Mouse (Mus musculus) cerebellum, postnatal 25 days (tissue): ENCODE measurements at regions not wholly inside any gene's neighbourhood (a gene's known extent, or its start where the extent isn't known, plus 50 kb on each side); places are given as distances from the start of the nearest gene placed in this dataset.

Source experiments
- DNase-seq, 2 experiments: peaks; one replicate each; pipeline ENCODE4 v3.0.0; 2021; ENCODE audit warnings: mixed read lengths in 2 of 2

DNA sequence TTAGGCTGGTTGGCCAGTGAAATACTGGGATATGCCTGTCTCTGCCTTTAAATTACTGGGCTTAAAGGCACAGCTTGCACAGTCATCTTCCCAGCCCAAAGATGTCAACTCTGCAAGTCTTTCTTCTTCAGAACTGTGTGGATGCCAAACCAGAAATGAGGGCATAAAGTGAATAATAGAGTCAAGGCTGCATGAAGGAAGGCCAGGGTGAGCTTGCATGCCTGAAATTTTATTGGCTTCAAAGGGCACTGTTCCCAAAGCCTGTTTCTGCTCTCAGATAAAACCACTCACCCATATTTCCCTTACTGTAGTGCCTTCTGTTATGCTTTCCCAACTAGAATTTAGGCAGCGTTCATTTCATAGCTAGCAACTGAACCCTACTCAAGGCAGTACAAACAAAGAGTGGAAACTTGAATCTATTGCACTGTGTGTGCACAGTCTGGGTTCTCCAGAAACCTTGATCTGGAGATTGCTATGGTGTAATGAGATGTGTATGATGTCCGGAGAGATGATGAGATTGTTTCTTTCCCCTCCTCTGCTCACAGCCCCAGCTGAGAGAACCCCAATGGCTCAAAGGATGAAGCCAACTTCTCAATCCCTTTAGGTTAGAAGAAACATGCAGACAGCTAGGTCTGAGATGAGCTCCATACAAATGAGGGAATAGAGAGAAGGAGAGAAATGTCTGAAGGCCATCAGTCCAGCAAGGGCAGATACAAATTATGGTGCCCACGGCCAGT lies 529.7 kb downstream of the 1810013L24Rik start:
- no peak for DNase-seq

DNA sequence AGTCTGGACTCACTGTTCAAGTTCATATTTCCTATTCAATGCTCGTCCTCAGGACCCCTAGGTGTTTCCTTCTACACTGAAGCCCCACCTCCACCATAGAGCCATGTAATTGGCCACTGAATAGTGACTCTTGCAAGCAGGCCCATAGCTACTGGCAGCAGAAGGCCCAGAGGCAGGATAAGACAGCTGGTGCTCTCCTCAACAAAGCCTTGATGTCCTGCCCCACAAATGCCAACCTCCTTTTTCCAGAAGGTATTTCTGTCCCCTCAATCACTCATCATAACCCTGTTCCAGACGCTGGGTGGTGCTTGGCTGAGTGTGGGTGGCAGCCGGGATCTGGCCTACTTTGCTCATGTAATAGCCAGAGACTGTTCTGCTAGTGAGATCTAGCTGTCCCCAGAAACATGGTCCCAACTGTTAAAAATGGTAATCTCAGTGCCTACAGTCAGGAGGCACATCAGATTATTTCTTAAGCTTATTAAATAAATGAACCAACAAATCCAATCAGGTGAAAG lies 530.9 kb downstream of the 1810013L24Rik start:
- peak in 1 of 2 experiments; percentile 5 for DNase-seq

DNA sequence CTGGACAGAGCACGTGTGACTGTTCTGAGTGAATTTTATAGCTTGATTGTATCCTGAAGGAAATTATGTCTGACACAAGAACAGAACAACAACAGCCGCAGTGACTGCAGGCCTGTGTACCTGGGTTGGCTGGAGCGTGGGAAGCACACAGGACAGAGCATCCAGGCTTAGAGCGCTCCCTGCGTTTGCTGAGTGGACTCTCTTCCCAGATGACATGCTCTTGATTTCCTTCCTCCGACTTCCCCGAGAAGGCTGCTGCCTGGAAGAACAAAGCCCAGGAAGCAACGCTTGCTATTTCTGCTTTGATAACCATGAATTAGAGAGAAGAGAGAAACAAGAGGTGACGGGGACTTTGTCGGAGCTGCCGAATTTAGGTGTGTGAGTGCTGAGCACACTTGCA lies 532.2 kb downstream of the 1810013L24Rik start:
- no peak for DNase-seq

DNA sequence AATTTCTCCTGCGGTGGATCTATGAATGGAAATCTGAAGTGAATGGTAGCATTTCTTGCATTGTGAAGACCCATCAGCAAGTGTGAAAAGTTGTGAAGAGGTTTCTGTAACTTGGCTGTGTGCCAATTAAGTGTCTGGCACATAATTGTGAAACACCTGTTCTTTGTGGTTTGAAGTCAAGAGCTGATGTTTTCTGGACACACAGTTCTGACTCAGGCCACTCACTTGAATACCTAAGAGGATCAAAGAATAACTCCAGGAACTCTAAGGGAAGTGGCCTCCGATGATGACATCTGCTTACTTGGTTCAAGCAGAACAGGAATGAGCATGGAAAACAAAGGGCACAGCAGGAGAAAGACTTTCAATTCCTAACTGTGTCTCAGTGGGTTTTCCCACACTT lies 534.2 kb downstream of the 1810013L24Rik start:
- no peak for DNase-seq

DNA sequence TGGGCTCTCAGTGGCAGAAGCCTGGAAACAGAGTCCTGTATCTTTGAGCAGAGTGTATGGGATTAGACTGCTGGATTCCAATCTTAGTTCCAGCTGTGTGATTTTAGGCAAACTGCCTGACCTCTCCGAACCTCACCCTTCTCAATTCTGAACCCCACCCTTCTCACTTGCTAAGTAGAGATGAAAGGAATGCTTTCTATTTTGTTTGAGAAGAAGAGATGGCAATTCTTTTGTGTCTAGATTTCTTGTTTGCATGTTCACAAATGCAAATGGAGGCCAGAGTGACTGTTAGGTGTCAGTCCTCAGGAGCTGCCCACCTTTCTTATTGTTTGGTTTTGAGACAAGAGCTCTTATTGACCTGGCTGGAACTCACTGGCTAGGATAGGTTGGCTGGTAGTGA lies 561.1 kb downstream of the 1810013L24Rik start:
- DNase-seq, result no peak

DNA sequence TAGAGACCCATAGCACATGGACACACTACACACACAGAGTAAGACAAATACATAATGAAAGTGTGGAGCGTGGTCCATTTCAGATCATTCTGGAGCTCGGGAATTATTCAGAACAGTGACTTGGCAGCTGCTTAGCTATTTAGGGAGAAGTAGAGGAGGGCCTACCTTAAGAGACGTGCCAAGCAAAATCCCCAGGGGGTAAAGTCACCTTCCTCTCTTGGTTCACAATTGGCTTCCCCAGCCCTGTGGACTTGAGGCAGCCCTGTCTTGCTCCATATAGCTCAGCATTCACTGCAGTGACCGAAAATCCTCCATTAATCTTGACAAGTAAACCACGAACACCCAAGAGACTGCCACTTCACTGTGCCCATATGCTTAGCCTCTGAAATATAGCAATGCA lies 574.8 kb downstream of the 1810013L24Rik start:
- DNase-seq, result no peak

DNA sequence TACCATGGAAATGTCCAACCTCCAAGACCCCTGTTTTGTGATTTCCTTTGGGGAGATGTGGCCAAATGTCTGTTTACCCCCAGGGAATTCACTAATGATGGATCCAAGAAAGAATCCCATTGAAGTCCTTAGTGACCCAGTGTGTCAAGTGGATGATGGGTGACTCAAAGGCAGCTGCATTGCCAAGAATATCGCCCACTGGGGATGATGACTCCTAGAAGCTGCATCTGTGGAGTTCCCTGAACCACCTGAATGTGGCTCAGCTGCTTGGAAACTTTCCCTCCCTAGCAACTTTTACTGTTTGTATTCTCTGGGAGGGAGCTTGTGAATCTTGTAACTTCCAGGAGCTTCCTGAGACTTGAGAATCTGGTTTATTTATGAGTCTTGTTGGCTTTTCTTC lies 578.3 kb downstream of the 1810013L24Rik start:
- DNase-seq, result no peak

DNA sequence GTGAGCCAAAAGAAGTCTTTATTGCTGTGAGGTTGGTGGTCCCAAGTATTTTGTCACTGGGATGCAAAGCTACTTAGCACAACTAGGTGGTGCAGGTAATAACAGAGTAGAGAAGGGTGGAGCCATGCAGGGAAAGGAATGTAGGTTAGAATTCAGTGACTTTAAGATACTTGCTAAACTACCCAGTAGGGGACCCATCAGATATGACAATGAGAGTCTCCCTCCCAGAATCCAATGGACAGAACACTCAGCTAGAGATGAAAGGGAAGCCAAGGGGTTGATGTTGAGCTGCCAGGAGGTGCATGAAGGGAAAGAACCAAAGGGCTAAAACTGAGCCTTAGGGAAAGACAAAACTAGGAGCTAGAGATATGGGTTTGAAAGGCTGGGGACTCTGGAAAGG lies 564.9 kb downstream of the Grin2a start:
- no peak for DNase-seq

DNA sequence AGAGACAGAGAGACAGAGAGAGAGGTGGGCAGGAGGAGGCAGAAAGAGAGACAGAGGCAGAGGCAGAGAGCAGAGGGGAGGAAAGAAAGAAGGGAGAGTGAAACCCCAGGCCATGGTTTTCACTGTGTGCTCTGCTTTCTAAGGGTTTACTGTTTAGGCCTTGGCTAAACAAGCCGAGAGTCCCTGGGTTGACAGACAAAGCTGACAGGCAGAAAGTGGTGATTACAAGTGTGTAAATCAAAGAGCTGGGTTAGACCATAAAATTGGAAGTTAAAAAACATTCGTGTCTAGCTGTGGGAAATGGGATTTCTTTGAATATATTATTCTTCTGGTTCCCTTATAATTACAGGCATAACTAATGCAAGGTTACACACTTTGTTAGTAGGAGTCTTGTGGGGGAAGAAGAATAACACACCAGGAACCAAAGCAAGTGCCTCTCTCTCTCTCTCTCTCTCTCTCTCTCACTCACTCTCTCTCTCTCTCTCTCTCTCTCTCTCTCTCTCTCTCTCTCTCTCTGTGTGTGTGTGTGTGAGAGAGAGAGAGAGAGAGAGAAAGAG lies 556.0 kb downstream of the Grin2a start:
- no peak for DNase-seq

DNA sequence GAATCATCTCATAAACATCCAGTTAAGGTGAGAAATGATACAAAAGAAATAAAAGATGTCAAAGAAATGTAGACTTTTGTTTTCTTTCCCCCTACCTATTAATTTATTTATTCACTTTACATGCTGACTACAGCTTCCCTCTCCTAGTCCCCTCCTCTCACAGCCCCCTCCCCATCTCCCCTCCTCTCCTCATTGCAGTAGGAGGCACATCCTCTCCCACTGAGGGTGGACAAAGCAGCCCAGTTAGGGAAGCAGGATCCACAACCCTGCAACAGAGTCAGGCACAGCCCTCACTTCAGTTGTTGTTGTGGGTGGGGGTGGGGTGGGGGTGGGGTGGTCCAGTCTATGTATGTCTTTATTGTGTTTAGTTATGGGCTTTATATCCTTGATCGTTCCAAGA lies 555.5 kb downstream of the Grin2a start:
- no peak for DNase-seq

DNA sequence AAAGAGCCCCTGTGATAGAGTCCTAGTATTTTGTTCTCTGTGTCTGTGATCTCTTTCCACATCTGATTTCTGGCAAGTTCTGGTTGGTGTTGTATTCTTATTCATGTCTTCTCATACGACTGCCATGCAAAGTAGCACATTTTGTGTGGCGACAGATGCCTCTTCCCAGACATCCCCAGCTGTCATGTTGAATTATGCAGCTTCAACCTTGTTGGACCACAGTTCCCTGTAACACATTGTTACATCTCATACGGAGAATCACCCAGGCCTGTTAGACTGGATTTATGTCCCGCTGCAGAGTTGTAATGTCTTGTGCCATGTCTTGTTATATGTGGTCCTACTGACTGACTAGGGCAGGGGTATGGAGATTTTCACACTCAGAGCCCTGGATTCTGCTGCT lies 543.3 kb downstream of the Grin2a start:
- no peak for DNase-seq

DNA sequence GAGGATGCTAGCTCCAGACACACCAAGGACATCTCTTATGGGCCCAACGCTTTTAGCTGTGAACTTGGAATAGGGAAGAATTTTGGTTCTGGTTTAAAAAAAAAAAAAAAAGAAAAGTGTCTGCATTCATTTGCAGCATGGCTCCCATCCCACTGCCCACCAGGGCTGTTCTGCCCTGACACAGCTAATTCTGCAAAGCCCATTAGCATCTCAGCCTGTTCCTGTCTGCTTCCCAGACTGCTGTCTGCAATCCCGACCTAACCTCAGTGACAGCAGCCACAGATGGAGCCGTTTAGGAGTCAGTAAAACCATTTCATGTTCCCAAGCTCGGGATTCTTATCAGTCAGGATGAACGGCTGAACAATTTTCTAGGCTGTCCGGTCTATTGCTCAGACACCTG lies 537.8 kb downstream of the Grin2a start:
- DNase-seq, result no peak

DNA sequence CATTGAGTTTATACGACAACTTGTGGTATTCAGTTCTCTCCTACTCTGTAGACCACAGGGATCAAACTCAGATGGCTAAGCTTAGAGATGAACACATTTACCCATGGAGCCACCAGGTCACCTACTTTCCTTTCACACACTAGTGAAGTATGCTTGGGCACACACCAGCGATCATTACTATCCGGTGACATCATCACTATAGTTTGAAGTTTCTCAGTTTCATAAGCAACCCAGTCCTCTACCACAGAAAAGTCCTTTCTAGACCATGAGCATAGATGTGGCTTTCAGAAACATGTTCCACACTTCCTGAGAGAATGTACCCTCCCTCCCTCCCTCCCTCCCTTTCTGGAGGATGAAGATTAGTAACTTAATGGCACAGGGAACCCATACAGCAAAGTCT lies 532.9 kb downstream of the Grin2a start:
- DNase-seq, result no peak

DNA sequence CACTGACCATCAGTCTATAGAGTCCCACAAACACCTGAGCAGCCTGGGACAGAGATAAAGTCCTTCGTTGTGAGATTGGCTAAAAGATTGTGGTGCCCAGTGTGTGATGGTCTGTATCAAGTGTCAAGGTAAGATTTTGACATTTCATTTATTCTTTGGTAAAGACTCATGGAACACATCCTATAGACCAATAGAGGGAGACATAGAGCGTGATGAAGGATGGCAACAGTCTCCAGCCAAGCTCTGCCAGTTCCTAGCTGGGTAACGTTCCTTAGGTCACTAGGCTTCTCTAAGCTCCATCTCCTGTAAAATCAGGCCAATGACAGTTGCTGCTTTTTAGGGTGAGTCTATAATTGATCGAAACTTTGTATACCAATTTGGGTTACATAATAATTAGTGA lies 526.0 kb downstream of the Grin2a start:
- DNase-seq, result peak in 1 of 2 experiments; percentile 5

DNA sequence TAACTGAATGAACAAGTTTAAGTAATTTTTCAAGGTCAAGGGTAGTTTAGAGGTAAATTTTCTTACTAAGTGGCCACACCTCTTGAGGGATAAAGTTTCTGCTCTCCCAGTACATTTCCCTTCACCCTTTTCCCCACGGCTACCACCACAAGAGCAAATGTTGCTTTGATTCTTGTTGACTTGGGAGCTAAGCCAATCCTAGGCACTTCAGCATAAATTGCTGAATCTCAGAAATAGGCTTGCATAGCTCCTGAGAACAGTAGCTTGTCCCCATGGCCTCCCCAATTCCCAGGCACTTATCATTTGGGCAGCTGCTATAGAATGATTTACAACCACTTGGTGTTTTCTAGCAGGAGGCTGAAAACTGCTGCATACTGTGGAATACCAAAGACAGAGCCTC lies 510.1 kb downstream of the Grin2a start:
- no peak for DNase-seq

DNA sequence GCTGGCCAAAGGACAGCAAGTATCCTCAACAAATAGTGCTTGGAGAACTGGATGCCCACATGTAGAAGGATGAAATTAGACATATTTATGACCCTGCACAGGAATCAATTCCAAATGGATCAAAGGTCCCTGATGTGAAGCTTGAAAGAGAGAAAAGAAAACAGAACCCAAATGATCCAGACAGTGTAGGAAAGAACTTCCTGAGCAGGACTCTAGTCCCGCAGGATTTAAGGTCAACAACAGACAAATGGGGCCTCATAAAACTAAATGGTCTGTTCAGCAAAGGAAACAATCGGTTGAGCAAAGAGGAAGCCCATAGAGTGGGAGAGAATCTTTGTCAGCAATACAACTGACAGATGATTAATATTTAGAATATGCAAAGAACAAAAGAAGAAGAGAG lies 497.1 kb downstream of the Grin2a start:
- DNase-seq, result no peak

DNA sequence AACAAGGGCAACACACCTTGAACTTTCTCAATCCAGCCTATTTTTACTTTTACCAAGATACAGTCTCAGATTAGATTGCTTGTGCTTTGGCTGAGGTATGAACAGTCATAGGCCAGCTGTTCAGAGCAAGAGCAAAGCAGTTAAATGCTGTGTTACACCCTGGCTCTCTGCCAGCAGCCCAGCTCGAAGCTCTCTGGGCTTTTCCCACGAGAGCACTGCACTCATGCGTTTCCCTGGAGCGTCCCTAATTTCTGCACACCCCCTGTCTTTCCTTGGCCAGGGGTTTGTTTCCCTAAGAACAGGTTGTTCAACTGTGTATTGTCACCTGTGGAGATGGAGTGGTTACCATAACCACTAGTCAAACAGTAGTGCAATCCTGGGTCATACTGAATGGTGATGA lies 493.6 kb downstream of the Grin2a start:
- DNase-seq, result peak in 1 of 2 experiments; percentile 23

DNA sequence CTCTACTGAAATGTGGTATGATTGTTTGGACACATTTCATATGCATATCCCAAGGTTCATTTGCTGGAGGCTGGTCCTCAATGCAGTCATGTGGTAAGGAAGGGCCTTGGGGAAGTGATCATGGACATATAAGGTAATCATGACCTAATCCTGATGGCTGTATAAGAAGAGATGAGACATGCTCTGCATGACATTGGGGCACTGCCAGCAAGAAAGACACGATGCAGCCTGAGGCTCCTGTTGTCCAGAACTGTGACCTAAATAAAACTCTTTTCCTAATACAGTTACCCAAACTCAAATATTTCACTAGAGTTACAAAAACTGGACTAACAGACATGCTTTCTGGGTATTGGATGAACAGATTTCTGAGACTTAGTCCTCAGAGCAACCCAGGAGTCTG lies 485.7 kb downstream of the Grin2a start:
- DNase-seq, result peak; percentile 48 to 71

DNA sequence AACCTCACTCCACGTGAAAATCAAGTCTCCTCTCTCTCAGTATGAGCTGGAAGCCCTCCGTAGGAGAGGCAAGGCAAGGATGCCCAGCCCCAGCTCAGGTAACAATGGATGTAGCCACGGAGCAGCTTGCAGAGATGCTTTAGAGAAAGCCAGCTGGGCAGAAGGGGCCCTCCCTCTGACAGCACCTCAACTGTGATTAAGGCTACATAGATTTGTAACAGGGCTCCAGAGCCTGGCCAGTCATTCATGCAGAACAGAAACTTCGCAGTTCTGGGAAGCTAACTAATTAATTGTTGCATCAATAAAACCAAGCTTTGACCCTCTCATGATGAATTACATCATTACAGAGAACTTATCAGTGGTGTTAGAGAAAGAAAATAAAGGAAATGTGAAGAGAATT lies 480.8 kb downstream of the Grin2a start:
- no peak for DNase-seq
